Mouse (Mus musculus): ENCODE measurements around the gene Kmt2d.

DNA sequence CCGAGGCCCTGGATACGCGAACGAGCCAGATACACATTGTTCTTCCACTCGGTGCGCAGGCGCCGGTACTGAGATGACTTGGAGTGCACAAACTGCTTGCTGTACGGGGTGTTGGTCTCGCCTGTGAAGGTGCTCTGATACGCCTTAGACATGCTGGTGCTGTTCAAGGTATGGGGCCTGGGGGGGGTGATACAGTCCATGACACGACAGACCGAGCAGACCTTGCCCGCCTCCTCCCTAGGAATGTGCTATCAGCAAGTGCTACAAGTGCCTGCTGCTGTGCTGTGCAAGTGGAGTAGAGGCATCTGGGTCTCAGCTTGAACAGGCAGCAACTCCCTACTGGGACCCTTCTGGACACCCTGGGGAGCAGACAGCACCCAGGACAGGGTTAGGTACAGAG lies 35.7 kb downstream of the Kmt2d start:
- TF ChIP-seq CTCF (IDR thresholded peaks at IDR 0.05; ENCODE audit: low read depth) (no peak), EP300 (IDR thresholded peaks at IDR 0.05; ENCODE audit: low read depth) (no peak)
